Mouse (Mus musculus) thymus, adult 2 months (tissue): ENCODE results near the gene Ntf3. TPM values are rescaled to one million over a fixed set of nuclear protein-coding genes. Genes with fewer than 3 reads are reported as not detected.

Experiments used
- DNase-seq: peaks from one replicate; pipeline ENCODE4 v3.0.0; 2021
- H3K27ac ChIP-seq: fragments of 200-500 bp; 2 replicates; pipeline ENCODE4 v1.5.1; 2012; ENCODE audit warnings: low read length, control low read depth; ENCODE audit not compliant: control insufficient read depth, insufficient read depth
- H3K27me3 ChIP-seq: fragments of 200-500 bp; 2 replicates; pipeline ENCODE4 v1.6.1; 2012; ENCODE audit warnings: mild to moderate bottlenecking, low read length, moderate library complexity, mixed read lengths; ENCODE audit not compliant: control insufficient read depth, insufficient read depth
- H3K36me3 ChIP-seq: fragments of 200-500 bp; 2 replicates; pipeline ENCODE4 v1.6.1; 2012; ENCODE audit warnings: mild to moderate bottlenecking, low read length, moderate library complexity; ENCODE audit not compliant: control insufficient read depth, insufficient read depth
- H3K4me1 ChIP-seq: fragments of 200-500 bp; replicated peaks from 2 replicates; pipeline ENCODE4 v1.6.1; 2012; ENCODE audit warnings: low read length; ENCODE audit not compliant: control insufficient read depth, insufficient read depth
- H3K4me3 ChIP-seq: fragments of 200-500 bp; 2 replicates; pipeline ENCODE4 v1.5.1; 2012; ENCODE audit warnings: mild to moderate bottlenecking, low read length, control low read depth, moderate library complexity; ENCODE audit not compliant: control insufficient read depth, insufficient read depth
- CTCF ChIP-seq: fragments of 200-500 bp; IDR thresholded peaks from 2 replicates; pipeline ENCODE4 v1.5.1; 2012; ENCODE audit warnings: mild to moderate bottlenecking, control low read depth, low read length, moderate library complexity, borderline replicate concordance; ENCODE audit not compliant: control insufficient read depth, poor library complexity, insufficient read depth; ENCODE audit errors: extremely low read depth
- POLR2A ChIP-seq: fragments of 200-500 bp; IDR thresholded peaks from 2 replicates; pipeline ENCODE4 v1.6.1; 2012; ENCODE audit warnings: mild to moderate bottlenecking, low read length, control low read depth, moderate library complexity; ENCODE audit not compliant: control insufficient read depth, poor library complexity, insufficient read depth; ENCODE audit errors: extremely low read depth
- WGBS: fragments of 180-500 bp; shearing (Covaris S2); methylation state at CpG from one replicate; pipeline ENCODE4 v1.1.7; 2018; 5-methylcytosine and 5-hydroxymethylcytosine counted together
- polyA plus RNA-seq: library from polyadenylated mRNA; depleted of rRNA; stranded (reverse); fragments of >200 nt; gene quantifications from 2 replicates; pipeline ENCODE4 v1.2.3, GENCODE M21; 2012

The Ntf3 gene
- polyA plus RNA-seq, 1 experiment: 0.40 TPM

DNA sequence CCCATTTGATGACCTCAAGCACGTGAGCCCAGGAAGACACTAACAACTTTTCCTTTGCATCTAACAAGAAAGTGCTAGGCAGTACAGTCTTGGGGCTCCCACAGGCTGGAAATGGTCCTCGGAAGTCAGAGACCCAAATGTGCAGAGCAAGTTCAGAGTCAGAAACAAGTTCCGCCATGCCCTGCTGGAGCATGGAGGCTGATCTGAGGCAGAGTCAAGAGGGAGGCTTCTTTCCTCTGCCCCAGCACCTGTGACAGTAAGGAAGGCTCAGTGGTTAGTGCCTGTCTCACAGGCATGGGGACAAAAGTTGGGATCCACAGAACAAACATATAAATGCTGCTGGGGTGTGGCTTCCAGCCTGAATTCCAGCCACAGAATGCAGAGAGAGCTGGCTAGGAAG lies 86.2 kb downstream of the Ntf3 start:
- H3K4me3 ChIP-seq: no peak overlapping the region
- WGBS: 83% methylated on average over 3 of the region's 3 CpGs
- no peaks in the 10 kb centered on the region for H3K27me3 ChIP-seq
- no peaks in the 10 kb centered on the region for H3K36me3 ChIP-seq
- H3K27ac ChIP-seq: no peak overlapping the region
- TF ChIP-seq CTCF (no peak), POLR2A (no peak)
- DNase-seq: no peak
- H3K4me1 ChIP-seq: no peaks in the 10 kb centered on the region

DNA sequence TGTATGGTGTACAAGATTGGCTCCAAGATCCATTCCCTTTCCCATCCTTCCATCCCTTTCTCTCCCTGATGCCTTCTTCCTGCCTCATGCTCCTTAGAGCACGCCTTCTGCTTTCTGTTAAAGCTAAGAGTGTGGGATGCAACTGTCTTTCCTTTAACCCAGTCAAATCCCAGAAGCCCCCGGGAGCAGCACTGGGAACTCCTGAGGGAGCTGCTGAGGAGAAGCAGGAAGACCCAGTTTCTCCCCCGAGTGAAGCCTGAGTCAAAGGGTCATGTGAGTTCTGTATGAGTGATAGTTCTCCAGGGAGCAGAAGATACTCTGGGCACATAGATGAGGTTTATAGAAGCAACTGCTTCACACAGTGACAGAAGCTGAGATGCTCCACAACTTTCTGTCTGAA lies 109.0 kb downstream of the Ntf3 start:
- no peak overlapping the region for H3K27ac ChIP-seq
- no peak overlapping the region for H3K4me3 ChIP-seq
- no peaks in the 10 kb centered on the region for H3K36me3 ChIP-seq
- TF ChIP-seq CTCF (no peak), POLR2A (no peak)
- DNase-seq: no peak
- no peaks in the 10 kb centered on the region for H3K4me1 ChIP-seq
- 88% methylated on average over 3 of the region's 3 CpGs for WGBS
- H3K27me3 ChIP-seq: no peaks in the 10 kb centered on the region

DNA sequence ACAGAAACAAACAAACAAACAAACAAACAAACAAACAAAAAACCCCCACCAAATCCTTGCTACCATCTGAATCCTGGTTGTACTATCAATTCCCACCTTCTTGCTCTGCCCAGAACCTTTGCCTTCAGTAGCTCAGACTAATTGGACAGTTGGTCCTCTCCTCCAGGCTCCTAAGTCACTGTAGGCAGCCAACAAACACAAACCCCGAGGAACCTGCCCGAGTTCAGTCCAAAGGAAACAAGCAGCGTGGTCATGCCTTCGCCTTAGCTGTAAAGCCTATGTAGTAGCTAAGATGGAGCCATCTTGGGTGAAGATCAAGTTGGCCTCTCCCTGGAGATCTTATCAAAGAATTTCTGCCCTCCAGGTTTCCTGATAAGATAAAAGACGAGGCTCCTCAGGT lies 113.6 kb downstream of the Ntf3 start:
- no peak overlapping the region for H3K4me3 ChIP-seq
- no peaks in the 10 kb centered on the region for H3K4me1 ChIP-seq
- DNase-seq: no peak
- no peaks in the 10 kb centered on the region for H3K27me3 ChIP-seq
- H3K27ac ChIP-seq: no peak overlapping the region
- no peaks in the 10 kb centered on the region for H3K36me3 ChIP-seq
- TF ChIP-seq CTCF: no peak
- 87% methylated on average over 5 of the region's 5 CpGs for WGBS
